Mouse (Mus musculus) myocyte (in vitro differentiated cells): ENCODE measurements around the gene Tecpr1.

Experiments used
- CEBPB ChIP-seq: IDR thresholded peaks from 2 replicates; pipeline ENCODE4 v1.6.1; 2011; ENCODE audit warnings: mild to moderate bottlenecking, moderate library complexity; ENCODE audit not compliant: poor library complexity, insufficient read depth, severe bottlenecking
- MYOG ChIP-seq, 3 experiments: IDR thresholded peaks; one replicate each; pipeline ENCODE4 v1.6.1; 2011; ENCODE audit warnings: control low read depth in 2 of 3, low read depth in 2 of 3, mild to moderate bottlenecking in 2 of 3; ENCODE audit not compliant: insufficient read length in 2 of 3, control insufficient read depth in 1 of 3, insufficient read depth in 1 of 3
- POLR2A ChIP-seq: IDR thresholded peaks from one replicate; pipeline ENCODE4 v1.6.1; 2011; ENCODE audit warnings: low read depth, mild to moderate bottlenecking, control low read depth, moderate library complexity; ENCODE audit not compliant: insufficient read length
- USF1 ChIP-seq: IDR thresholded peaks from one replicate; pipeline ENCODE4 v1.6.1; 2011; ENCODE audit warnings: low read depth, mild to moderate bottlenecking, control low read depth, moderate library complexity

- no peak for TF ChIP-seq POLR2A
- TF ChIP-seq USF1, result no peak
- no peak for TF ChIP-seq CEBPB
- no peak for TF ChIP-seq MYOG (IDR thresholded peaks at IDR 0.05; ENCODE audit: control insufficient read depth in 1 of 3, insufficient read depth in 1 of 3, insufficient read length in 2 of 3, low read depth in 2 of 3)
Measured at GRCm38 (mm10) chr5:144256541-144256870, 33.1 kb upstream of the Tecpr1 start.
